Mouse (Mus musculus) kidney, adult 8-10 months (tissue): ENCODE measurements around the gene Trim29.
A peak's percentile ranks its signal among the peaks of the same experiment; 100 is the strongest.

ENCODE experiments used
- DNase-seq, 2 experiments: peaks; one replicate each; pipeline ENCODE4 v3.0.0; 2022

Trim29 gene

GRCm38 (mm10) chr9:43310538-43310937 lies at the start of gene Trim29:
Gene Trim29, plus strand, starts transcription at chr9:43310848.
- DNase-seq = no peak

- DNase-seq = no peak
These were observed 49.3 kb upstream of the Trim29 start for GRCm38 (mm10) chr9:43261124-43261907.

GRCm38 (mm10) chr9:43261941-43262340 lies 48.7 kb upstream of the Trim29 start:
- peak in 1 of 2 experiments; percentile 39 for DNase-seq

GRCm38 (mm10) chr9:43262390-43262789 lies 48.3 kb upstream of the Trim29 start:
- DNase-seq = no peak

- peak; percentile 63 to 75 for DNase-seq
These were observed 47.7 kb upstream of the Trim29 start for GRCm38 (mm10) chr9:43262811-43263550.

GRCm38 (mm10) chr9:43263946-43264451 lies 46.6 kb upstream of the Trim29 start:
- DNase-seq = peak; percentile 90 to 93

GRCm38 (mm10) chr9:43265194-43265593 lies 45.5 kb upstream of the Trim29 start:
- DNase-seq = no peak

GRCm38 (mm10) chr9:43267357-43267756 lies 43.3 kb upstream of the Trim29 start:
- DNase-seq = peak; percentile 17 to 54

GRCm38 (mm10) chr9:43269166-43269565 lies 41.5 kb upstream of the Trim29 start:
- no peak for DNase-seq

- peak in 1 of 2 experiments; percentile 24 for DNase-seq
These were observed 39.9 kb upstream of the Trim29 start for GRCm38 (mm10) chr9:43270723-43271252.

GRCm38 (mm10) chr9:43271761-43272518 lies 38.7 kb upstream of the Trim29 start:
- peak; percentile 20 to 30 for DNase-seq

GRCm38 (mm10) chr9:43273735-43274134 lies 36.9 kb upstream of the Trim29 start:
- DNase-seq = no peak

- peak; percentile 61 to 77 for DNase-seq
These were observed 26.4 kb upstream of the Trim29 start for GRCm38 (mm10) chr9:43284284-43284683.

- no peak for DNase-seq
These were observed 25.4 kb upstream of the Trim29 start for GRCm38 (mm10) chr9:43285281-43285680.

- peak; percentile 22 to 61 for DNase-seq
These were observed 23.8 kb upstream of the Trim29 start for GRCm38 (mm10) chr9:43286870-43287269.

- no peak for DNase-seq
These were observed 17.6 kb upstream of the Trim29 start for GRCm38 (mm10) chr9:43293058-43293457.

- DNase-seq = no peak
These were observed 10.3 kb upstream of the Trim29 start for GRCm38 (mm10) chr9:43300394-43300793.

- no peak for DNase-seq
These were observed 7.7 kb upstream of the Trim29 start for GRCm38 (mm10) chr9:43302989-43303388.

GRCm38 (mm10) chr9:43305882-43306281 lies 4.8 kb upstream of the Trim29 start:
- DNase-seq = no peak

GRCm38 (mm10) chr9:43309087-43309872 lies 1.4 kb upstream of the Trim29 start:
- DNase-seq = no peak

GRCm38 (mm10) chr9:43312190-43312589 lies 1.5 kb downstream of the Trim29 start:
- no peak for DNase-seq

- no peak for DNase-seq
These were observed 3.2 kb downstream of the Trim29 start for GRCm38 (mm10) chr9:43313805-43314204.
